Mouse (Mus musculus): ENCODE measurements at regions not wholly inside any gene's neighbourhood (a gene's known extent, or its start where the extent isn't known, plus 50 kb on each side); places are given as distances from the start of the nearest gene placed in this dataset.

GRCm38 (mm10) chr17:3962176-3962575, 266.1 kb upstream of the Nox3 start:
- DNase-seq (ENCODE audit: low read depth) = no peak

- DNase-seq (ENCODE audit: low read depth) = no peak
Observed at GRCm38 (mm10) chr17:3946540-3946939, 250.5 kb upstream of the Nox3 start.

GRCm38 (mm10) chr17:3936361-3936760, 240.3 kb upstream of the Nox3 start:
- no peak for DNase-seq (ENCODE audit: low read depth)

- DNase-seq (ENCODE audit: low read depth) = no peak
Observed at GRCm38 (mm10) chr17:3933208-3933607, 237.1 kb upstream of the Nox3 start.

- no peak for DNase-seq (ENCODE audit: low read depth)
Observed at GRCm38 (mm10) chr17:3932071-3932470, 236.0 kb upstream of the Nox3 start.

- no peak for DNase-seq (ENCODE audit: low read depth)
Observed at GRCm38 (mm10) chr17:3927106-3927505, 231.0 kb upstream of the Nox3 start.

GRCm38 (mm10) chr17:3920282-3920681, 224.2 kb upstream of the Nox3 start:
- no peak for DNase-seq (ENCODE audit: low read depth)

GRCm38 (mm10) chr17:3892826-3893225, 196.8 kb upstream of the Nox3 start:
- no peak for DNase-seq (ENCODE audit: low read depth)

GRCm38 (mm10) chr17:3883146-3883545, 187.1 kb upstream of the Nox3 start:
- no peak for DNase-seq (ENCODE audit: low read depth)

GRCm38 (mm10) chr17:3879075-3879474, 183.0 kb upstream of the Nox3 start:
- no peak for DNase-seq (ENCODE audit: low read depth)

- DNase-seq (ENCODE audit: low read depth) = no peak
Observed at GRCm38 (mm10) chr17:3869459-3870194, 173.6 kb upstream of the Nox3 start.

- DNase-seq (ENCODE audit: low read depth) = no peak
Observed at GRCm38 (mm10) chr17:3862384-3862783, 166.3 kb upstream of the Nox3 start.

- no peak for DNase-seq (ENCODE audit: low read depth)
Observed at GRCm38 (mm10) chr17:3836386-3836785, 140.3 kb upstream of the Nox3 start.

- DNase-seq (ENCODE audit: low read depth) = no peak
Observed at GRCm38 (mm10) chr17:3811187-3811586, 115.1 kb upstream of the Nox3 start.

- no peak for DNase-seq (ENCODE audit: low read depth)
Observed at GRCm38 (mm10) chr17:3803507-3803906, 107.4 kb upstream of the Nox3 start.

- DNase-seq (ENCODE audit: low read depth) = peak; percentile 11
Observed at GRCm38 (mm10) chr17:3792597-3792996, 96.5 kb upstream of the Nox3 start.

GRCm38 (mm10) chr17:3782156-3782555, 86.1 kb upstream of the Nox3 start:
- DNase-seq (ENCODE audit: low read depth) = no peak

GRCm38 (mm10) chr17:3777691-3778090, 81.6 kb upstream of the Nox3 start:
- DNase-seq (ENCODE audit: low read depth) = no peak

GRCm38 (mm10) chr17:3747808-3748335, 51.8 kb upstream of the Nox3 start:
- DNase-seq (ENCODE audit: low read depth) = no peak

Measured in induced T-regulatory cell, adult 2 months (primary cell).